Mouse (Mus musculus) layer of hippocampus, postnatal 10 days (tissue): ENCODE results near the gene Frmd4a. TPM values are rescaled to one million over a fixed set of nuclear protein-coding genes. Genes with fewer than 3 reads are reported as not detected.
"Not testable (repeated sequence)": the region's sequence is repeated elsewhere in the genome, so short reads cannot be mapped to it uniquely, and the experiment has no call there.

Experiments
- DNase-seq, 2 experiments: peaks; one replicate each; pipeline ENCODE4 v3.0.0; 2021; ENCODE audit warnings: low spot score in 2 of 2
- total RNA-seq, 2 experiments: library from RNA; stranded (reverse); gene quantifications; 2 replicates each; pipeline ENCODE4 v1.2.3; 2021

The Frmd4a gene
- total RNA-seq, 2 experiments from 2014 or later, result 114 to 128 TPM

DNA sequence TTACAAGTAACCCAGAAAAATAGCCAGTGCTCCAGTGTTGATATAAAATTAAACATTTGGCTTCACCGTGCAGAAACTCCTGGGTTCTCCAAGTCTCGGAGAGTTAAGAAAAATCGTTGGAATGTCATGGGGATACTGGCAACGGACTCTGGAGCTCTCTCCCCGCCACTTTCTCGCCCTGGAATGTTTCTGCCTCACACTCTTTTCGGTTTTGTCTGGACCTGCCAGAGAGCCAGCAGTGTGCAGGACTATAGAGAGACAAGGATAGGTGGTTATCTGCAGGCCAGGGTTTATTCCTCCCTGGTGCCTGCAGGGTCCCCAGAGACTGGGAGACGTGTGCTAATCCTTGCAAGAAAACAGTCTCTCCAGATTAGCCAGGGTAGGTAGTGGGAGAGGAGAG, 314.9 kb downstream of the Frmd4a start:
- no peak for DNase-seq

DNA sequence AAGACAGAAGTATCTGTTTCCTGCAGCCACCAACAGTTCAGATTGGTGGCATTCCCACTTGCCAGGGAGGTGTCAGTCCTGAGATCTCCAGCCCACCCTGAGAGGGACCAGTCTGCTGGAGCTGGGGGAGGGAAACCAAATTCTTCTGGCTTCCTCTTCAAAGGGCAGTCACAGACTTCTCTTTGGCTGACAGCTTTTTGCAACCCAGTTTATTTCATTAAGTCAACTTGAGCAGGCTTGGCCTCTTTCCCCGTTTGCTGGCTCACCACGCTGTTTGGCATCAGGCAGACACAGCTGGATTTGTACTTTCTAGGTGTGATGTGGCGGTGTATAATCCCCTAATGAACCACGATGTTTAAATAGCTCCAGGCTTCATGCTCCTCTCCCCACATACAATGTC, 316.7 kb downstream of the Frmd4a start:
- peak; percentile 30 to 44 for DNase-seq

DNA sequence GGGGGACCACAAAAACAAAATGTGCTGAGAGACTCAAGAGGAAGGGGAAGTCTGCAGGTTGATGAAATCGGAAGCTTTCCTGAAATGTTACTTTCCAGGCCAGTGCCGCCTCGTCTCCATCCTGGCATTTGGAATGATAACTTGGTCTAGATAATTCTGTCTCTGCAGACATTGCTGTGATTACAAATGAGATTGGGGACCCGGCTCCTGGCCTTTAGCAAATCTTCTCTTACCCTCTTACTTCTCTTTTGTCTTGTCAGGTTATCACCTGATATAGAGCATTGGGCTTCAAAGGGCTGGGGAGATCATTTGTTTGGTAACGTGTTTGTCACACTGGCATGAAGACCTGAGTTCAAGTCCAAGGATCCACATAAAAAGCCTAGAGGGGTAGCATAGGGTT, 317.4 kb downstream of the Frmd4a start:
- no peak for DNase-seq

DNA sequence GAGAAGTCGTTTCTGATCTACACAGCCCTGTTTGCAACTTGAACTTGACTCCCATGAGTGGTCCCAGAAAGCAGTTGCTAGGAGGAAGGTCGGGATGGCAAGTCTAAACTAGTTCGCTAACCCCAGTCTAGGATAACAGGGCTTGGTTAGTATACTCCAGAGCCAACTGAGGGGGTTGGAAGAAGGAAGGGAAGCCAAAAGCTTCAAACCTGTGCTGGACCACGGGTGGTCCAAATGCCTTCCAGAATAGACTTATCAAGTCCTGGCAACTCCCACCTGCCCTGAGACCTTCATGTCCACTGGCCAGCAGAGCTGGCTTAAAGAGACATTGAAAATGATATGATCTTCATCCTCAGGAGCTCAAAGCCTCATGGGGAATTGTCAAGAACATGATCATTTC, 318.4 kb downstream of the Frmd4a start:
- DNase-seq, result no peak

DNA sequence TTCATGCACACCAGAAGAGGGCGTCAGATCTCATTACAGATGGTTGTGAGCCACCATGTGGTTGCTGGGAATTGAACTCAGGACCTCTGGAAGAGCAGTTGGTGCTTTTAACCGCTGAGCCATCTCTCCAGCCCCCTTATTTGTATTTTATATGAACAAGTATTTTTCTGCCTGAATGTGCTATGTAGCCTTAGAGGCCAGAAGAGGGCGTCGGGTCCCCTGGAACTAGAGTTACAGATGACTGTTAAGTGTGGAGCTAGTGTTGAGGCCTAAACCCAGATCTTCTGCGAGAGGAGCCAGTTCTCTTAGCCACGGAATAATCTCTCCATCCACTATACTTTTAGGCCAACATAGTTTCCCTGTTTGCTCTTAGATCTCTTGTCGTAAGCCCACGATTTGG, 320.8 kb downstream of the Frmd4a start:
- not testable (repeated sequence) for DNase-seq

DNA sequence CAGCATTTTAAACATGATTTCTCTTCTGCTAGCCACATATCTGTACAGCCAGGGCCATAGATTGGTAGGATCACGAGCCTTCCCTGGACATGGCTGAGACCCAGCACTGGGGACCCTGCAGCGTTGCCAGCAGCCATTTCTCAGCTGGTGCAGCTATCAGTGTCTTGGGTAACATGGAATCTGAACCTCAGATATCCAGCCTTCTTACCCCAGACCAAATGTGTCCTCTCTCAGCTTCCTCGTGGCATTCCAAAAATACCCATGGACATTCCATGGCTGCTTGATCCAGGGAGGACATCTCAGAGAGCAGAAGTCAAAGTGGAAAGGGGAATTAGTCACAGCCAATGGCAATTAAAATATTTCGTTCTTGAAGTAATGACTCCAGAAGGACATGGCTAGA, 321.6 kb downstream of the Frmd4a start:
- DNase-seq, result no peak

DNA sequence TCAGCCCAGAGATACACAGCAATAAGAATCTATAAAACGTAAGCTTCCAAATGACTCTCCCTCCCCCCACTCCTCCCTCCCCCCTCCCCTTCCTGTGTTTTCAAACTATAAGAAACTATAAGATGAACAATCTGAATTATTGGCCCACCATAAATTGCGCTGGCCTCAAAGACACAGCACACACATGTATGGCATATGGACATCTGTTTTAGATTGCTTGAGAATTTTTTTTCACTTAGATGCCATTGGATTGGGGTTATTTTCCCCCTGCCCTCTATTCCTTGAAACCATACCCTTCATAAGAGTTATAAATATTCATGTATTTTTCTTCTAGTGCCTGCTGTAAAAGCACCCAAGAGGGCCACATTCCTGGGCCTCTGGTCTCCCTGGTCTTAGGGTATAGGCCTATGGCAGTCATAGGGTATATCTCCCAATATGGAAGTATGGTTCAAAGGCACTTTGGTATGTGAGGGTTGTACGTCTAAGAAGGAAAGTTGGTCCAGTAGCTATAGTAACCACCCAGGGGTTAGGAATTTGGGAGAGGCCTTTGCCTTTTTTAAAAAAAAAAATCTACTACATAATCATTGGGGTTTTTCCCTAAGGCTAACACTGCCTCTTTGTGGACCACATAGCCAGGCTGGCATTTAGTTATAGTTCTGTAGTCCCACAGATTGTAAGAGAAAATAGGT, 322.2 kb downstream of the Frmd4a start:
- DNase-seq, result no peak

DNA sequence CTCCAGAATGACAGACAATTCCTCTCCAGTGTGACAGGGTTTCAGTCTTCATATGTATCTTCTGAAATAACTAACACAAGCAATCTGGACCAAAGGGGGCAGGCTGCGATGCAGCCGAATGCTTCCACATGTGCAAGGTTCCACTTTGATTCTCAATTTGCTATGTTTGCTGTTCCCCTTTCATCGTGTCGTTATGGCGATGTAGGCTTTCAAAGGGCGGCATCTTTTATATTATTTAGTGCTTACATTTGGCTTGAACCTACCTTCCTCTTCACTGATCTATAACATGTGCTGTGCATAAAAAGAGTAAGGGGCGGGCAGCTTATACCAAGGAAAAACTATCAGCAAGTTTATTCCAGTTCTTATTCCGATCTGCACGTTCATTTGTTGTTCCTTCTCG, 322.9 kb downstream of the Frmd4a start:
- DNase-seq, result no peak

DNA sequence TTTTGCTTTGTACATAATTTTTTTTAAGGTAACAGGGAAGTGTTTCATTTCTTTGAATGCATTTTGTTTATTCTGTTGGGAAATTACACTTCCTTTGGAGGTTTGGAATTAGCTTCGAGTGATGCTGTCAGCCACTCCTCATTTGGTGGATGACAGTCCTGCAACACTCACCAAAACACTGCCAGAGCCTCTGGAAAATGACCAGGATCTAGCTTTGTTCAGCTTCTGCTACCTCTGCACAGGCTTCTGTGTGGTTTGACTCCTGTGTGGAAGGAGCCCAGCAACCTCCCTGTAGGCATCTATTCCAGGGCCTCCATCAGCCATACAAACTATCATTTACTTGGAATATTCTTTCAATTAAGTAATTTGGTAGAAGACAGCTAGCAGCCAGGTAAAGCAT, 323.6 kb downstream of the Frmd4a start:
- DNase-seq, result no peak

DNA sequence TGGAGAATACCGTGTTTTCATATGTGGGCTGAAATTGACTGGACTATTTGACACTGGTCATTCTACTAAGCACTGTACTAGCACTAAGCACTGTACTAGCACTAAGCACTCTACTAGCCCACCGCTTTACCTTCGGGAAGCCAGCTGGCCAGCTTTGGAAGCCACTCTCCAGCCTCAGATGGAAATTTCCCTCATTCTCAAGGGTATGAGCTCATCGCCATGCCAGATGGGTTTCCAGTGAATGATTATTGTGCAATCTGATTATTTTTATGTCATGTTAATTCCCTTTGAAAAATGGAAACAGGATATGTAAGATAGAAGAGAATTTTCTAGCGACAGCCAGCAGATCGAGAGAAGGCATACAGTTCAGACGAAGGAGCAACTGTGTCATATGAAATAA, 324.5 kb downstream of the Frmd4a start:
- no peak for DNase-seq

DNA sequence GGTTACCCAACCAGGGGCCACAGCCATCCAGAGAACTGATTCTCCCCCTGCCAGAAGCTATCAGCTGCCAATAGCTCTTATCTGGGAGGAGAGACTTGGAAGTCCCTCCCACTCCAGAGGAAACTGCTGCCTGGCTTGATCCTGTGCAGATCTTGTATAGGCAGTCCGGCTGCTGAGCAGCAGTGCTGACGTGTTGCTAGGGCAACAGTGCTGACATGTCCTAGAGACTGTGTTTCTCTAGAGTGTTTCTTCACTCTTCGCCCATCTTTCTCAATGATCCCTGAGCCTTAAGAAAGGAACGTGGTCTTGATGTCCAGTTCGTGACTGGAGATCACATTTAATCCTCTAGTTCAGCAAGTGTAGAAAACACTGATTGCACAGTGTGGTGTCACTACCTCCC, 326.9 kb downstream of the Frmd4a start:
- no peak for DNase-seq

DNA sequence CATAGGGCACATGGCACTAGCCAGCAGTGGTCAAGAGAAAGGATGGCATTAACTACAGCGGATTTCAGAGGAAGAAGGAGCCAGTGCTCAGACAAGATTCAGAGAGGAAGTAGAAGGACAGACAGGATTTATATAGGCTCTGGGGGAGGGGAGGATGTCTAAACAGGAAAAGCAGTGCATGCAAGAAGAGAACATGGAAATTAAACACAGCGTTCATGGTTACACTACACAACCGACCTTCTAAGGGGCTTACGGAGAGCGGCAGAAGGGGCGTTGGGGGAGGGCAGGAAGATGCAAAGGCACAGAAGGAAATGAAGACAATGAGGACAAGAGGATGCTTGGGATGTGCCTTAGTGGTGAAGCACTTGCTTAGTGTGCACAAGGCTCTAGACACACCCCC, 328.7 kb downstream of the Frmd4a start:
- DNase-seq, result no peak

DNA sequence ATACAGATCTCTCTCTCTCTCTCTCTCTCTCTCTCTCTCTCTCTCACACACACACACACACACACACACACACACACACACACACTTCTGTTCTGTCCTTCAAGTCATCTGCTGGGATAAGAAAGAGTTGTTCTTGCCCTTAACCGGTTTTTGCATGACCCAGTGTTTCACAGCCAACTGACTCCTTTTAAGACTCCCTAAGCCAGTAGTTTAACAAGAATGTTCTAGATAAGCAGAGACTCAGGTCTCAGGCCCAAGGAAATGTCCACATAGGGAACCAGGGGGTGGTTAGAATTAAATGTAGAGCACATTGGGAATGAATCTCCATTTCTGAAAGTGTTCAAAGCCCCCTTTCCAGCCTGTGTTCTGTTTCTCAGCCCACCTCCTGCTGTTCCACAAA, 329.4 kb downstream of the Frmd4a start:
- DNase-seq, result no peak

DNA sequence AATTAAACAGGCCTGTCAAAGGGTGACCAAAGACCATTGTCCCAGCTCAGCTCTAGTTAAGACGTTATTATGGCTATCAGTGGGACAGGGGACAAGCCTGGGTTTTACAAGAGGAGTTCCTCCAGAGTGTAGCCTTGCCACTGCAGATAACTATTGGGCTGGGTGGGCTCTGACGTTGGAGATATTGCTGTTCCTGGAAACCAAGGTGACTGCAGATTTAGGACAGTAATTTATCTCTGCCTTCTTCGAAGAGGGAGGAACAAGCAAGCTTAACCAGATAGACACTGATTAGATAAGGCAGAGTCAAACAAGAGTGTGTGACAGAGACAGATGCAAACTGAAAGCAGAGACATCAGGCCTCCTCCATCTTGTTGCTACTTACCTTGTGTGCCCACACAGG, 330.3 kb downstream of the Frmd4a start:
- DNase-seq, result no peak

DNA sequence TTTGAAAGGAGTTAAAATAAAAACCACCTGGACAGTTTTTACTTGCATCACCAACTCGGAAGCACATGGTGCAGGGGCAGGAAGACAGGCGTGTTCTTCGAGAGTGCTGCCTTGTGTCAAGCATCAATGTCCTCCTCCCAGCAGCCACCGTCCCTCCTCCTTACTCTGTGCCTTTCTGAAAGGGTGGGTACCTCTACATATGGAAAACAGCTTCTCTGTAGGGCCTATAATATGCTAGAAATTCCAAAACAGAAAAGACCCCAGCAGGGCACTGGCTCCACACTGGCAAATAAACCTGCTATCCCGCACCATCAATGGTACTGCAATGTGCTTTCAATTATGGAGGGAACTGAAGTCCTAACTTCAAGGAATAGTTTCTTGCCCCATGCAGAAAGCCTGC, 331.0 kb downstream of the Frmd4a start:
- DNase-seq, result no peak

DNA sequence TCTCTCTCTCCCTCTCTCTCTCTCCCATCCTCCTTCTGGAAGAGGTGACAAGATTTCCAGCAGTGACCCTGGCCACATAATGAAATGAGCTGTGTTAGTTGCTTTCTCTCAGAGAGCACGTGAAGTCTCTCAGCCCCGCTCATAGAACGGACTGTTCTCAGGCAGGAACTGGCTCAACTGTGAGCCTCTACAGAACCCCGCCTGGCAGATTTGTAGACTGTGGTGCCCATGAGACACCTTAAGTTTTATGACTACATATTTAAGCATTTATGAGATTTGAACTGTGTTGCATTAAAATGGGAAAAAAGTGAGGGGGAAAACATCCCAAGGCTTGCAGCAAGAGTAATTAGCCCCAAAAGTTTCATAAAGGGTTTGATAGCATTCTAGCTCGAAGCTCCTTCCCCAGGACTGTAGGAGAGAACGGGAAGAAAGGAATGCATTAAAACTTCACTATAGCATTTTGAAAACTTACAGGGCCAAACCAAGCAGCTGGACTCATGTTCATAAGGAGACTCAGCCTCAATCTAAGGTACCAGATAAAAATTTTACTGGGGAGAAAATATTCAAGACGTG, 339.4 kb downstream of the Frmd4a start:
- no peak for DNase-seq

DNA sequence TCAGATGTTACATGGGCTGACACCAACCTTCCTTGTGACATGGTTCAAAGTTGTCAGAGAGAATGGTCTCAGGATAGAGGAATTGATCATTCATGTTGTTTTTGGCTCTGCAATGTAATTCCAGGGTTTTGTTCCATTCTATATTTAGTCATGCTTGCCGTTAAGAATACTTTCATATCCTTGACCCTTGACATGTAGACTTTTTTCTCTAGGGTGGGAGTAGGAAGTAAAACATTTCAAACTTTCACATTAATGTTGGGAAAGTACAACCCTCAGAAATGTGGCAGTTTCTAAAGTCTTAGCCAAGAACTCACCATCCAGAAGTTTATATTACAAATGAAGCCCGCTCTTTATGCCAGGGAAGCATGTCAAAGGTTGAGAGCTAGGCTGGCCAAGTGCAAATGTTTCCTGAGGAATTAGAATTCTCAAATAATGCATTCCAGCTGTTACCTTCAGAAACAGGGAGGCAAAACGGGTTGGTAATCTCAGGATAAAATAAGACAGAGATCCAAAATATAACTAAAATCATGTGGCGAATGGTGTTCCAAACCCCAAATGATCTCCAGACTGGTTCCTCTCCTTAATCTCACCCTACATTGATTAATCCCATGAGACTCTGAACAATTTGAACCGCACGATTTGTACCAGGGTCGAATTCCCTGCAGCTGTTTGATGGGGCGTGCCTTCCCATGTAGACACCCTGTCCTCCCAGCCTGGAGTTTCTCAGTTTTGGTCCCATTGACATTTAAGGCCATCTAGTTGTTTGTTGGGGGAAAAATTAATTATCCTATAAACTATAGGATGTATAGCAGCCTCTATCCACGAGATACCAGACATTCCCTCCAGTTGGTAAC, 344.7 kb downstream of the Frmd4a start:
- no peak for DNase-seq

DNA sequence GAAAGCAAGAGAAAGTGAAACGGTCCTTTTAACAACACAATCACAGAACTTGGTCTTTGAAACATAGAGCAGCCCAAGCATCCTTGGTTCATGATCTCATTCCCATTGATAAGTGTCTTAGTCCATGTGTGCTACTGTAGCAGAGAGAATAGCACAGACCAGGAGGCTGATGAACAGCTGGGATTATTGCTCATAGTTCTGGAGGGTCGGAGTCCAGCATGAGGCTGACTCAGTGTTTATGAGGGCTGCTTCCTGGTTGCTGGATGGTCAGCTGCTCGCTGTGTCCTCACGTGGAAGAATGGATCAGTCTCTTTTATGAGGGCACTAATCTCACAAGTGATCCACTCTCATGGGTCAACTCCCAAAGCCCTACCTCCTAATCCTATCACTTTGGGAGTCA, 347.4 kb downstream of the Frmd4a start:
- no peak for DNase-seq

DNA sequence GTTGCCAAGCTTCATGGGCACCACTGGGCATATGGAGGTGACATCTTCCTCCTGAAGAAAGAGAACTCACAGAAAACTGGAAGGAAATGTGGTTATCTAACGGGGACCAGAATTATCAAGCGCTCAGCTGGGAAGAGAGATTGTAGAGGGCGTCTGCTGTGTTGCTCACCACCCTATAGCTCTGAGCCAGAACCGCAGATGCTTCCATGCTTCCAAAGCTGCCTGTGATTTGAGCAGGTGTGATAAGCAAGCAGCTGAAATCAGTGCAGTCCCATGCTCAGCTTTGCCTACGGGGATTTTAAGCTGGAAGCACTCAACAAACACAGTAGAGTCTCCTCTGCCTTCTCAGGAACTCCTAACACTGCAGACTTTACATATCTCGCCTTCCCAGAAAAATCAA, 351.0 kb downstream of the Frmd4a start:
- no peak for DNase-seq

DNA sequence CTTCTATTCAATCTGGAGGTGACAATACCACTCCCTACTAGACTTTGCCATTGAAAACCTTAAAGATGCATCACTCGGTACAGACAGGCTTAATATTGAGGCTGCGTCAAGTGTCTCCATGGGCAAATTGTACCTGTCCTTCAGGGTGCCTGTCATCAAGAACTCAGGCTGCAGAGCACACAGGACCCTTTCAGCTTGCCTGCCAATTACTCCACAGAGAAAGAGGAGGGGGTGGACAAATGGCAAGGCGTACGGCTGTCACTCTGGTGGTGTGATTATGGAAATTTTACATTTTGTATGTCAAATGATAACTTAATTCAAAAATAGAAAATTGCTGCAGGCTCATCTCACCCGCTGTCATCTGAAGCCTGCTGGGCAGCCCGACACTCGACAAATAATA, 353.0 kb downstream of the Frmd4a start:
- DNase-seq, result no peak

DNA sequence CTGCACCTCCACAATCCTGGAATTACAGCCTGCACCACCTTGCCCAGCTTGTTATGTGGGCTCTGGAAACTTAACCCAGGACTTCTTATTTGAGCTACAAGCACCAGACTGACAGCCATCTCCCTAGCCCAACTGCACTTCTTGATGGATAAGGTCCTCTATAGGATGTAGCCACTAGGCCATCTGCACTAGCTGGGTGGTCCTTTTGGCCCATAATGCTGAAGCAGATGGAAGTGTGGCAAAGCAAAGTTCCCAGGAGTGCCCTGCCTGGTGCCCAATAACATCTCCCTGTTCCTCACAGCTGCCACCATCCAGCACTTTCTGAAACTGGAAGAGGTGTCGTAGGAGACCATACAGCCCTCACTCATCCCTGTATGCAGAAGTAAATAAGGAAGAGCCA, 353.8 kb downstream of the Frmd4a start:
- DNase-seq, result no peak

DNA sequence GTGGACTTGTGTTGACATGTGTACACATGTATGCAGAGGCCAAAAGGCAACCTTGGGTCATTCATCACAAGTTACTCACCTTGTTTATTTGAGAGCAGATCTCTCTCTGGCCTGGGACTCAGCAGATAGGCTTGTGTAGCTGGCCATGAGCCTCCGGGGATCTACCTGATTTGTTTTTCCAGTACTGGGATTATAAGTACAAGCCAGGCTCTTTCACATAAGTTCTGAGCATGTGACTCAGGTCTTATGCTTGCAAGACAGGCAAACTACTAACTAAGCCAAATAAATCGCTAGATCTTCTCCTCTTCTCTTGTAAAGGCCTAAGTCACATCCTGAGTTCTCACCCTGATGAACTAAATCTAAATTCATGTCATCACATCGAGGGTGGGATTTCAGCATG, 361.3 kb downstream of the Frmd4a start:
- DNase-seq, result no peak

DNA sequence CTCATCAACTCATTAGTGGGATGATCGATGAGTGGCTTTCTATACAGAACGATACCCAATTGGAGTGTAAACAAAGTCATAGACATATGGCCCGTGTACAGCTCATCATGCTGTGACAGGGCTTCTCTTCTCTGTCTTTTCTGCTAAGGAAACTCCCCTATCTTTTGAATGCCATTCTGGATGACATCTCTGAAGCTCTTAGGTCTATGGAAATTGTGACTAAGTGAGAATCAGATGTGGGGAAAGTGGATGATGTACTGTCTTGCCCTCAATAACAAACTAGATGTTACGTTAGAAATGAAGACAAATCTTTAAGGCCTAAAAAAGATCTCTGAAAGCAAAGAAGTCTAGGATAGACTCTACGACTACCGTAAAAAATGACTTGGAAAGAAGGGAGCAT, 362.9 kb downstream of the Frmd4a start:
- DNase-seq, result no peak
